Mouse (Mus musculus): Measurements from ENCODE around the gene Glce.
A peak's percentile ranks its signal among the peaks of the same experiment; 100 is the strongest.

DNA sequence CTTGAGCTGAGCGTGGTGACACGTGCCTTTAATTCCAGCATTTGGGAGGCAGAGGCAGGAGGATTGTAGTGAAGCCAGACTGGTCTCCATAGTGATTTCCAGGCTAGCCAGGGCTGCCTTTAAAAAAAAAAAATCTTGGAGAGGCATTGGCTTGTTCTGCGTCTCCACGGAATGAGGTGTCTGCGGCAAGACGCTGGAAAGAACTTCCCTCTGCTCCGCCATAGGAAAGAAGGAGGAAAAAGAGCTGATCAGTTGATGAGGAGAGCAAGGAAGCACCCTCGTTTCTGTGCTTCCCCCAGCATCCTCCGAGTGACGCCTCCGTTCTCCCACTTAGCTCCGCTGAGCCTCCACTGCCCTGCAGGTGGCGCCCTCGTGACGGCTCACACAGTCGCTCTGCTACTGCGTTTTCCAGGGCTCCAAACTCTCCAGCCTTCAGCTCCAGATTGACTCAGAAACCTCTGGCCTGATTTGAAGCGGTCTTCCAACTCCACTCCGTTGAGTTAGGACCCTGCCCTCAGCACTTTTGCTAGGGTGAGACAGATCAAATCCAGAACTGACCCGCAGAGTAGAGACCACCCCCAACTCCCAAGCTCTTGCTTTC is 82.3 kb downstream of the Glce start:
- TF ChIP-seq POLR2A (IDR thresholded peaks at IDR 0.05; ENCODE audit: insufficient read depth, low read depth, low read length): no peak
- TF ChIP-seq CTCF (IDR thresholded peaks at IDR 0.05; ENCODE audit: insufficient read depth, low read depth, low read length): peak; percentile 95
